Comparison of ENCODE assay signal across 27 mouse cellular contexts in the genomic region with DNA sequence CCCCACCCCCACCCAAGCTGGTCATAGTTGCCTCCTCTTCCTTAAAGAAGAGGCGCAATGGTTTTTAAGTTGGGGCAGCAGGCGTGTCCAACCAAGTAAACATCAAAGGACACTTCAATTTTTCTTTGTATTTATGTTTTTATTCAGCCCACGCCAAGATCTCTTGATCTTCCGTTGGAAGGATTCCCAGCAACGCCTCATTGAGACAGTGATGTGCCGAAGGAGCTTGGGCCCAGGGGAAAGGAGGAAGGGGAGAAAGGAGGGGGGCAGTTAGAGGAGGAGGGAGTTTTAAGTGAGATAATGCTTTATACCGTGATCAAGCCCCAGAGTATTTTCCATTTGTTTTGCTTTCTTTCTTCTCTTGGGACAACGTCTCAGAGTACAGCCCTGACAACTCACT. TPM values are rescaled to one million over a fixed set of nuclear protein-coding genes. Genes with fewer than 3 reads are reported as not detected.
A peak's percentile ranks its signal among the peaks of the same experiment; 100 is the strongest.
DNase-seq lines count a peak whose midpoint lies in the region; ATAC-seq and TF ChIP-seq lines count a peak whose summit lies in the region.
"Had no signal": no experiment of that assay in that cellular context is flagged by ENCODE, and none has a peak within 500 bp of the region (broad histone marks: within the 10 kb centered on the region; RNA-seq: fewer than 3 reads in every experiment).

No protein-coding gene starts in this region.

- H3K4me2 ChIP-seq in kidney, postnatal 0 days (ENCODE audit: low read length), result no peak overlapping the region
- no peak overlapping the region for H3K4me2 ChIP-seq in lung, postnatal 0 days (replicated peaks; ENCODE audit: low read depth, low read length)
- H3K4me2 ChIP-seq: embryonic facial prominence, embryonic 13.5 days; embryonic facial prominence, embryonic 15.5 days; forebrain, embryonic 12.5 days; forebrain, embryonic 15.5 days had no signal

- no peaks in the 10 kb centered on the region for H3K36me3 ChIP-seq in kidney, postnatal 0 days (ENCODE audit: insufficient read depth, low read length)
- no peaks in the 10 kb centered on the region for H3K36me3 ChIP-seq in lung, postnatal 0 days (ENCODE audit: insufficient read depth, low read length)
- H3K36me3 ChIP-seq: embryonic facial prominence, embryonic 13.5 days; forebrain, embryonic 15.5 days had no signal

- no peak for TF ChIP-seq CTCF in kidney, postnatal 0 days (IDR thresholded peaks at IDR 0.05; ENCODE audit: low read depth)
- TF ChIP-seq CTCF in lung, postnatal 0 days (IDR thresholded peaks at IDR 0.05), result no peak
- TF ChIP-seq CTCF in brain, embryonic 14.5 days (IDR thresholded peaks at IDR 0.05; ENCODE audit: borderline replicate concordance, extremely low read depth, insufficient read depth, insufficient read length), result no peak

- TF ChIP-seq POLR2A in brain, embryonic 14.5 days (IDR thresholded peaks at IDR 0.05; ENCODE audit: borderline replicate concordance, extremely low read depth, insufficient read depth, insufficient read length, poor library complexity, severe bottlenecking), result no peak

- ATAC-seq in kidney, postnatal 0 days (replicated peaks; ENCODE audit: low FRiP score, low read depth), result no peak
- ATAC-seq in lung, postnatal 0 days, result no peak
- ATAC-seq: activated CD4-positive, CD25-positive, alpha-beta regulatory T cell, adult 4 months; CD4-positive, CD25-positive, alpha-beta regulatory T cell, adult 4 months; forebrain, embryonic 15.5 days; Patski had no signal

- no peak overlapping the region for H3K9ac ChIP-seq in kidney, postnatal 0 days (ENCODE audit: low read depth, low read length)
- no peak overlapping the region for H3K9ac ChIP-seq in lung, postnatal 0 days (replicated peaks; ENCODE audit: low read depth)
- H3K9ac ChIP-seq: embryonic facial prominence, embryonic 13.5 days; embryonic facial prominence, embryonic 15.5 days; forebrain, embryonic 12.5 days; forebrain, embryonic 15.5 days had no signal

- H3K27me3 ChIP-seq in kidney, postnatal 0 days (ENCODE audit: insufficient read depth, low read length), result no peaks in the 10 kb centered on the region
- no peaks in the 10 kb centered on the region for H3K27me3 ChIP-seq in lung, postnatal 0 days (replicated peaks; ENCODE audit: insufficient read depth, low read length)
- H3K27me3 ChIP-seq: CH12.LX; embryonic facial prominence, embryonic 13.5 days; embryonic facial prominence, embryonic 15.5 days; forebrain, embryonic 12.5 days; forebrain, embryonic 15.5 days; Patski had no signal

- peaks cover 15% of the 10 kb centered on the region for H3K4me1 ChIP-seq in kidney, postnatal 0 days (replicated peaks; ENCODE audit: insufficient read depth, low read length)
- no peaks in the 10 kb centered on the region for H3K4me1 ChIP-seq in lung, postnatal 0 days (ENCODE audit: insufficient read depth, low read depth, low read length)

- DNase-seq in adrenal gland, adult 2 months, result peak; percentile 39
- DNase-seq in adrenal gland, postnatal 14 days, result no peak
- peak; percentile 29 for DNase-seq in kidney, postnatal 0 days (ENCODE audit: low spot score)
- no peak for DNase-seq in kidney, postnatal 36 days
- peak; percentile 17 for DNase-seq in lung, postnatal 0 days (ENCODE audit: low spot score)
- DNase-seq in lung, postnatal 14 days, result no peak
- DNase-seq in brain, embryonic 14.5 days (ENCODE audit: low read depth), result peak; percentile 33
- DNase-seq: adrenal gland, postnatal 10 days; adrenal gland, postnatal 36 days; B cell, adult 2 months; cerebellum, adult 11 months; cerebellum, adult 18-20 months; cerebellum, adult 8-10 months; cerebellum, adult 9-11 months; cerebellum, postnatal 14 days; cerebellum, postnatal 36 days; embryo, embryonic 11 days had no signal

- no peak for TF ChIP-seq EP300 in lung, postnatal 0 days (IDR thresholded peaks at IDR 0.05)

- H3K9me3 ChIP-seq in kidney, postnatal 0 days (replicated peaks; ENCODE audit: low read length), result no peaks in the 10 kb centered on the region
- no peaks in the 10 kb centered on the region for H3K9me3 ChIP-seq in lung, postnatal 0 days (ENCODE audit: low read length)
- H3K9me3 ChIP-seq: embryonic facial prominence, embryonic 13.5 days; embryonic facial prominence, embryonic 15.5 days; forebrain, embryonic 15.5 days had no signal

- no peak overlapping the region for H3K4me3 ChIP-seq in kidney, postnatal 0 days (replicated peaks; ENCODE audit: low read depth, low read length)
- H3K4me3 ChIP-seq in lung, postnatal 0 days (ENCODE audit: low read depth, low read length), result no peak overlapping the region
- H3K4me3 ChIP-seq: embryonic facial prominence, embryonic 13.5 days; embryonic facial prominence, embryonic 15.5 days; erythroblast, embryonic 14.5 days; forebrain, embryonic 10.5 days; forebrain, embryonic 12.5 days; forebrain, embryonic 15.5 days had no signal

- WGBS in kidney, postnatal 0 days, result 32% methylated on average over 8 of the region's 8 CpGs
- 45% methylated on average over 8 of the region's 8 CpGs for WGBS in lung, postnatal 0 days

- H3K27ac ChIP-seq in kidney, postnatal 0 days, result no peak overlapping the region
- no peak overlapping the region for H3K27ac ChIP-seq in lung, postnatal 0 days (ENCODE audit: low read length)
- H3K27ac ChIP-seq: embryonic facial prominence, embryonic 13.5 days; embryonic facial prominence, embryonic 15.5 days; forebrain, embryonic 10.5 days; forebrain, embryonic 12.5 days; forebrain, embryonic 15.5 days had no signal

RNA-seq across cellular contexts. Expression of a gene that starts 18.6 kb away (rescaled TPM):
- total RNA-seq in adrenal gland, adult 2 months (2021), result 10 to 100 TPM; 72.9 to 82.5 TPM
- 19.1 and 30.8 TPM in 2 replicates for polyA plus RNA-seq in adrenal gland, adult 2 months (2012; rRNA removed)
- total RNA-seq in adrenal gland, postnatal 14 days (2021), result 70.5 and 83.6 TPM in 2 replicates
- 12.3 and 12.7 TPM in 2 replicates for polyA plus RNA-seq in kidney, postnatal 0 days (2015; fragmentation: Nextera tagmentation; extraction: Ambion mirVana)
- polyA plus RNA-seq in lung, postnatal 0 days (2015; fragmentation: Nextera tagmentation; extraction: Ambion mirVana), result 5.8 and 6.0 TPM in 2 replicates
- 11.5 and 24.3 TPM in 2 replicates for polyA plus RNA-seq in brain, embryonic 14.5 days (2012; rRNA removed)

Comparison
In these comparisons a context has a peak if more than half of its experiments do, and no peak if none do; other contexts are left out.
1. DNase-seq: peak in adrenal gland, adult 2 months (single experiment), kidney, postnatal 0 days (single experiment), lung, postnatal 0 days (single experiment) and brain, embryonic 14.5 days (single experiment); none in adrenal gland, postnatal 14 days (single experiment), kidney, postnatal 36 days (0 of 2) and lung, postnatal 14 days (single experiment).